Mouse (Mus musculus) gastrocnemius, adult 2 months (tissue): ENCODE data around the gene Hes3. TPM values are rescaled to one million over a fixed set of nuclear protein-coding genes. Genes with fewer than 3 reads are reported as not detected.

ENCODE experiments used
- DNase-seq: peaks from one replicate; pipeline ENCODE4 v3.0.0; 2022
- H3K27ac ChIP-seq: fragments of 200-600 bp; 2 replicates; pipeline ENCODE4 v1.8.1; 2022; ENCODE audit warnings: mild to moderate bottlenecking
- H3K4me3 ChIP-seq: fragments of 200-600 bp; 2 replicates; pipeline ENCODE4 v1.8.1; 2022; ENCODE audit warnings: mild to moderate bottlenecking, moderate library complexity
- CTCF ChIP-seq: fragments of 200-600 bp; IDR thresholded peaks from 2 replicates; pipeline ENCODE4 v1.8.1; 2022; ENCODE audit warnings: antibody characterized with exemption, mild to moderate bottlenecking, moderate library complexity
- intact Hi-C: fragments of 180-260 bp; cut with DNase I; formaldehyde crosslinking; loops from one replicate; pipeline ENCODE4 v1.15.1; 2025
- total RNA-seq, 2 experiments: library from RNA; stranded (reverse); gene quantifications; 2 replicates each; pipeline ENCODE4 v1.2.3; 2021

Hes3 gene
- total RNA-seq, 2 experiments from 2014 or later = not detected

DNA sequence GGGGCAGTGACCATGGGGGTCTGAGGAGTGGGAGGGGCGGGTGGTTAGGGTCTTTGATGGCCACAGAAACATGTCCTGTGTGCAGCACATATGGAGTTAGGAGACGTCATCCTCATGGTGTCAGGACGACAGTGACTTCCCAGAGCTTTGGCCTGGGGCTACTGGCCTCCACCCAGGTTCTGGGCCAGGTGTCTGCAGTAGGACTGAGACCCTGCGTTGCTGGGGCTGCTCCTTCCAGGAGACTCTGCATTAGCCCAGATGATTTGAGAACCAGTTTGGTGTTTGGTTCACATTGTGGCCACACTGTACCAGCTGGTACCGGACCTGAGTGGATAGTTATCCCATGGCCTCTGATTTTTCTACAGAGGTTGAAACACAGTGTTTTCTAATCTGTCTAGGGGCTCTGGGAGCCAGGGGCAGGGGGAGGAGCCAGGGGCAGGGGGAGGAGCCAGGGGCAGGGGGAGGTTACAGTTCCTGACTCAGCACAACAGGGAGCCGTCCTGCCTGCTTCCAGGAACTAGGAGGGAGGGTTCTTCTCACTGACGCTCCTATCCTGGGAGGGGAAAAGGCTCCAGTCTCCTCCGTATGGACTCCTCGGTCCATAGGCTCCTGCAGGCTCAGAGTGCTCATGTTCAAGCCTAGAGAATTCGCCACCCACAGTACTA lies 27.8 kb downstream of the Hes3 start:
- TF ChIP-seq CTCF = no peak

GRCm38 (mm10) chr4:152263089-152263488 lies 28.4 kb downstream of the Hes3 start:
- intact Hi-C loops = no loop called here
- H3K4me3 ChIP-seq = no peak overlapping the region
- DNase-seq = no peak
- no peak for TF ChIP-seq CTCF
- peak overlapping the region; percentile 76 for H3K27ac ChIP-seq

More for the DNA sequence above, 27.8 kb downstream of the Hes3 start:
- DNase-seq = no peak
- H3K27ac ChIP-seq = peak overlapping the region; percentile 76
- no peak overlapping the region for H3K4me3 ChIP-seq
- intact Hi-C loops = no loop called here

DNA sequence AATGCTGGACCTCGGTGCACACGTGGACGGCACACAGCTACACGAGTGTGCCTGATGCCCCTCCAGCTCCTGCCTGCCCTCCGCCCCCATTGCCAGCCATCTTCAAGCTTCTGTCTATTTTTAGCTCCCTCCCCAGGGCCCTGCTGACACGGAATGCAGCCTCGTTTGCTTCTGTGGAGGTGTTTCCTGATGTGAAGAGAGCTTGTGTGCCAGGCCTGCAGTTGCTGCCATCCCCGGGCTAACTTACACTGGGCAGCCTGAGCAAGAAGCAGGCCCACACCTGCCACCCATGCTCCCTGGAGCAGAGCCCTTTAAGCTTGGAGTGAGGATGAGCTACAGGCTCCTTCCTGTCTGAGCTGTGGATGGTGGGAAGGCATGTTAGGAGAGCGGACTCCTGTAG lies 29.3 kb downstream of the Hes3 start:
- peak overlapping the region; percentile 76 for H3K27ac ChIP-seq
- no peak for TF ChIP-seq CTCF
- no peak overlapping the region for H3K4me3 ChIP-seq
- peak; percentile 74 for DNase-seq
- intact Hi-C loops = no loop called here

DNA sequence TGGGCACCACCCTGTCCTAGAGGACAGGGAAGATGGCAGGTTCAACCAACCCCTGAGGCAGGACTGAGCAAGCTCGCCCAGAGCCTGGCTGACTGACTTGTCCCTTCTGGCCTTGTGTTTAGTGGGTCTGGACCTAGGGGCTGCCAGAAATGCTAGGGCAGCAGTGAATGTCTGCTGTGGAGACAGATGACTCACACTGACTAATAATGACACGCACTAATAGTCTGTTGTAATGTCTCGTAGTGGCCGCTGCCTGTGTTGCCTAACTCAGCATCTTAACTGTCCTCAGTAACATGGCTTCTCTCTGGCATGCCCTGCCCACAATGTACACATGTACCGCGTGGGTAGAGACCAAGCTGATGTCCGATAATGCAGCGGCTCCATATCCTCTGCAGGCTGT lies 31.0 kb downstream of the Hes3 start:
- TF ChIP-seq CTCF = no peak
- intact Hi-C loops = no loop called here
- DNase-seq = no peak
- H3K27ac ChIP-seq = no peak overlapping the region
- no peak overlapping the region for H3K4me3 ChIP-seq

GRCm38 (mm10) chr4:152257070-152257469 lies 34.4 kb downstream of the Hes3 start:
- no peak for TF ChIP-seq CTCF
- peak overlapping the region; percentile 80 for H3K27ac ChIP-seq
- intact Hi-C loops = no loop called here
- peak; percentile 91 for DNase-seq
- H3K4me3 ChIP-seq = no peak overlapping the region

DNA sequence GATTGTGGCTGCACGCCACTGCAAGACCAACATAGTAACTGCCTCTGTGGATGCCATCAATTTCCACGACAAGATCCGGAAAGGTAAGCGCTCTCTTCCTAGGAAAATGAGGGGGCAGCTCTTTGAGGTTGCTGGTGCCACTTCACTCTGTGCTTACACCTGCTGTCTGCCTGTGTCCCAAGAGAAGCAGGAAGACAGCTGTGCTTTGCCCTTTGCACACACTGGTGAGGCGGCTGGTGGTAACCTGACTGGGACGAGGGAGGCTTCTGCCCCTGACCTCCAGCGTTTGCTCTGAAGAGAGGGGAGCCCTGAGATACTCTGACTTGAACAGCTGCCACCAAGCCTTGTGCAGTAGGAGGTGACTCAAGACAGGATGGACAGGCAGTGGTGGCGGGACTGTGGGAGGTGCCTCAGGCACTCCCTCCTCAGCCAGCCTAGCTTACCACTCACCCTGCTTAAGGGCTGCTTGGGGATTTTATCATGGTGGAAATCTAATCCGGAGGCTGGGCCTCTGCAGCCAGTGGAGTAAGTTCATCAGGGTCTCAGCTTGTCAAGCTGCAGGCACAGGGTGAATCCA lies 38.2 kb downstream of the Hes3 start:
- no peak for TF ChIP-seq CTCF
- intact Hi-C loops = no loop called here
- Histone ChIP-seq H3K27ac (peak overlapping the region; percentile 80), H3K4me3 (no peak overlapping the region)
- DNase-seq = no peak

- intact Hi-C loops = no loop called here
- TF ChIP-seq CTCF = no peak
- Histone ChIP-seq H3K4me3 (no peak overlapping the region), H3K27ac (no peak overlapping the region)
- no peak for DNase-seq
Measured at GRCm38 (mm10) chr4:152250615-152251014, 40.8 kb downstream of the Hes3 start.

DNA sequence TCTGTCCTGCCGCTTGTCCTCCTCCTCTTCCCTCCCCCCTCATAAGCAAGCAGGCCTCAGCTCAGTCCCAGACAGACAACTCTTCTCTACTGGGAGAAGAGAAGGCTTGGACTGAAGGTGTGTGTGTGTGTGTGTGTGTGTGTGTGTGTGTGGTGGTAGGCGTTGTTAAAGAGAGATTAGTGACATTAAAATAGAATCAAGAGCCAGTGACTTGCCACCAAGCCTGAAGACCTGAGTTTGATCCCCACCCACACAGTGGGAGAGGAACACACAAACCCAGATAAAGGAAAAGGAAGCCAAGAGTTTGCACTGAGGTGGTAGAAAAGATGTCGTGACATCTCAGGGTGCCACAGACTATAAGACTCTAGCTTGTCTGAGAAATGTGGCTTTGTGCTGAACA lies 44.3 kb downstream of the Hes3 start:
- no peak overlapping the region for H3K4me3 ChIP-seq
- intact Hi-C loops = no loop called here
- H3K27ac ChIP-seq = peak overlapping the region; percentile 88
- TF ChIP-seq CTCF = no peak
- DNase-seq = no peak

- H3K27ac ChIP-seq = peak overlapping the region; percentile 88
- peak; percentile 74 for DNase-seq
- no peak for TF ChIP-seq CTCF
- intact Hi-C loops = no loop called here
- no peak overlapping the region for H3K4me3 ChIP-seq
Measured at GRCm38 (mm10) chr4:152246011-152246410, 45.5 kb downstream of the Hes3 start.

DNA sequence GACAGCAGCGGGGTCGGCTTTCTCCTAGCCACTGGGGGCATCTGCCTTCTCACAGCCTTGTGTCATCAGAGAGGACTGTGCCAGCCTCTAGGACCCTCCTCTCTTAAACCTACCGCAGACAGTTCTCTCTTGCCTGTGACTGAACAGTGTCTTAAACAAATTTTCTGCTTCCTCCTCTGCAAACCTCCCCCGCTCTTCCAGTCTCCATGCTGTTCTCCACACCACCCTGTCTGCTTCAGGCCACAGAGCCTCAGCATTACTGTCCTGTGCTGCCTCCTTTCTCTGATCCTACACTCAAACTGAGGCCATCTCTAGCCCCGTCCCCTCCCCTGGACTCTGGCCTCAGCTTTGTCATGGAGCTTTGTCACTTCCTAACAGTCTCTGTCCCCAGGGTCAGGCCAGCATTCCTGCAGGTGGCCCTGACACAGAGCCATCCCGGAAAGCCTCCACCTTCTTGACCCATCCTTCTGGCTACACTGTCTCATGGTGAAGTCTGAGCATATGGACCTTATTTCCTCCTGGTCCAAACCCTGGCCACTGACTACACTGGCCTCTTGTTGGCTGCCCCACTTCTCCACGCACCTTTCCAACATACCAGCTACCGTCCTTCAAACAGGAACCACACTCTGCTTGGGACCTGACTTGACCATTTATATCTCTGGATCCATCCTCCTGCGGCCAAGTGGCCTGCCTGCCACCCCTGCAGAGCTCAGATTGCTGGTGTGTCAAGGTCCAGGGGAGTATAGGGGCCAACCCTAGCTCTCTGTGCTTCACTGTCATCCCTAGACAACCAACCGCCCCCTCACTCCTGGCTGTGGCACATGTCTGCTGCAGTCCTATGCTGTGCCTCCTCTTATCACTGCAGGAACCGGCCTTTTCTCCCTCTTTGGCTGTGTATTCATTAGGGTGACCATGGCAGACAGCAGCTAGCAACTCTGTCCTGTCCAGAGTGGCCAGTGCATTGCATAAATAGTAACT lies 46.6 kb downstream of the Hes3 start:
- TF ChIP-seq CTCF = no peak
- peak; percentile 55 for DNase-seq
- Histone ChIP-seq H3K27ac (peak overlapping the region; percentile 88), H3K4me3 (no peak overlapping the region)
- intact Hi-C loops = no loop called here

GRCm38 (mm10) chr4:152243969-152244368 lies 47.5 kb downstream of the Hes3 start:
- DNase-seq = peak; percentile 62
- intact Hi-C loops = no loop called here
- TF ChIP-seq CTCF = no peak
- Histone ChIP-seq H3K27ac (peak overlapping the region; percentile 88), H3K4me3 (no peak overlapping the region)

GRCm38 (mm10) chr4:152243241-152243891 lies 48.1 kb downstream of the Hes3 start:
- no peak for TF ChIP-seq CTCF
- Histone ChIP-seq H3K4me3 (no peak overlapping the region), H3K27ac (peak overlapping the region; percentile 88)
- DNase-seq = no peak
- intact Hi-C loops = no loop called here

DNA sequence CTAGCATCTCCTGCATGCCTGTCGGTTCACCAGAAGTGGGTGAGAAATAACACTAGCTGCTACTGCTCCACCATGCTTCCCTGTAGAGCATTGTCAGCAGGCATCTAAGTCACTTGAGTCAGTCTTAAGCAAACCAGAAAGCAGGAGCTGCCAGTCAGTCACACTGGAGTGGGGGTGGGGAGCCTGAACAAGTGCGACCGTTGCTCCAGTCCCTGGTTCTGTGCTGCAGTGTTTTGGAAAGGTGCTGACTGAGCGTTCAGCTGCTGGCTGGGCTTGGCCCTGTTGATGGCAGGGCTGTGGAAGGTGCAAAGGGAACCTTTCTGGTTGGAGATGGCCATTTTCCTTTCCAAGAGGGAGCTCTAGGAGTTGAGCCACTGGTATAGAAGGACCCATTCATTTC lies 51.5 kb downstream of the Hes3 start:
- DNase-seq = no peak
- intact Hi-C loops = no loop called here
- no peak for TF ChIP-seq CTCF
- Histone ChIP-seq H3K4me3 (no peak overlapping the region), H3K27ac (no peak overlapping the region)

Other genes with a start within 250 kb of the Hes3 start
- gene Plekhg5, start 219.2 kb downstream of the Hes3 start, total RNA-seq = 1 to 10 TPM; 4.9 to 6.6 TPM
- 1 to 10 TPM in 1 of 2 experiments, under 1 TPM in 1; 0.38 to 2.0 TPM for gene Tnfrsf25, start 175.7 kb downstream of the Hes3 start, total RNA-seq
- gene Espn, start 139.3 kb downstream of the Hes3 start, total RNA-seq = under 1 TPM; 0.13 to 0.45 TPM
- not detected for gene Hes2, start 132.8 kb downstream of the Hes3 start, total RNA-seq
- 10 to 100 TPM; 12.7 to 22.8 TPM for gene Acot7, start 113.5 kb downstream of the Hes3 start, total RNA-seq
- 1 to 10 TPM; 3.4 to 7.3 TPM for gene Gpr153, start 17.4 kb downstream of the Hes3 start, total RNA-seq
- 10 to 100 TPM; 18.1 to 19.3 TPM for gene Icmt, start 5.6 kb upstream of the Hes3 start, total RNA-seq
- gene Rnf207, start 27.3 kb upstream of the Hes3 start, total RNA-seq = not detected
- gene Rpl22, start 34.1 kb upstream of the Hes3 start, total RNA-seq = 100 to 1,000 TPM; 235 to 261 TPM
- gene Chd5, start 47.0 kb upstream of the Hes3 start, total RNA-seq = under 1 TPM; 0.08 to 0.20 TPM
- gene Nphp4, start 185.0 kb upstream of the Hes3 start, total RNA-seq = under 1 TPM; 0.48 to 0.53 TPM
- gene Kcnab2, start 186.2 kb upstream of the Hes3 start, total RNA-seq = 1 to 10 TPM in 1 of 2 experiments, under 1 TPM in 1; 0.51 to 1.6 TPM